Mouse (Mus musculus) thymus, adult 2 months (tissue): ENCODE results near the gene Fam102a.

Experiments used
- CTCF ChIP-seq: fragments of 200-500 bp; IDR thresholded peaks from 2 replicates; pipeline ENCODE4 v1.5.1; 2012; ENCODE audit warnings: mild to moderate bottlenecking, control low read depth, low read length, moderate library complexity, borderline replicate concordance; ENCODE audit not compliant: control insufficient read depth, poor library complexity, insufficient read depth; ENCODE audit errors: extremely low read depth
- POLR2A ChIP-seq: fragments of 200-500 bp; IDR thresholded peaks from 2 replicates; pipeline ENCODE4 v1.6.1; 2012; ENCODE audit warnings: mild to moderate bottlenecking, low read length, control low read depth, moderate library complexity; ENCODE audit not compliant: control insufficient read depth, poor library complexity, insufficient read depth; ENCODE audit errors: extremely low read depth

DNA sequence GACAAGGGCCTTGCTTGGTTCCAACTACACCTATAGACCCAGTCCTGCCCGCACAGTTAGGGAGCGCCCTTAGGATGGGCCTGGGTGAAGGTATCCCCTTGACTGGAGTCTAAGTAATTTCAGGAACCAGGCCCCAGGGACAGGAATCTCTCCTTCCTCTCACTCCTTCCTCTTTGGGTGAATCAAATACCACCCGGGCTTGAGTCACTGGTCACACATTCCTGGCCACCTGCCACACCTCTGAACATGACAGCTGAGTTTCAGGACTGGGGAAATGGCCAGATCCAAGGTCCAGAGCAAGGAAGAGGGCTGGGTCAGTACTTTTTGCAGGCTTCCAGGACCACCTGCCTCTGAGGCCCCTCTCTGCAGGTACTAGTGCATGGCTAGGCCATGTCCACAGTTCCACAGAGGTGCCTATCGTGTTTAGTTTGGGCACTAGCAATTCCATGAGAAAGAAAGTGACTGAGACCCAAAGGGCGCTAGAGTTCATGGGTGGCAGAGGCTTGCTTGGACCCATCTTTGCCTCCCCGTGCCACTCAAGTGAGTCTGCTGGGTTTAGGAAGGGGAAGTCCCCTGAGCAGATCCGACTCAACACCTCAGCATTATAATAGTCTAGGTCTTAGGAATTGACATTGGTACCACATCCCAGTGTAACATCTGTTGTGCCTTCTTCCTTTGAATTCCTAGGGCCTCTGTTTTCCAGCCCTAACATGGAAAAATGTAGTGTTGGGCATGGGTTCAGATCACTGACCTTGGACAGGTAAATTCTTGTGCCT is 13.0 kb downstream of the Fam102a start:
- TF ChIP-seq CTCF, result no peak
- TF ChIP-seq POLR2A, result no peak
